Mouse (Mus musculus) megakaryocyte, embryonic 14.5 days (primary cell): ENCODE measurements around the gene Gipc2. TPM values are rescaled to one million over a fixed set of nuclear protein-coding genes. Genes with fewer than 3 reads are reported as not detected.
"Not testable (repeated sequence)": the region's sequence is repeated elsewhere in the genome, so short reads cannot be mapped to it uniquely, and the experiment has no call there.

ENCODE experiments used
- H3K27me3 ChIP-seq: replicated peaks from 2 replicates; pipeline ENCODE3; 2012; ENCODE audit warnings: inconsistent platforms
- H3K36me3 ChIP-seq: replicated peaks from 2 replicates; pipeline ENCODE3; 2012; ENCODE audit warnings: low read length, inconsistent platforms, mixed read lengths
- H3K4me1 ChIP-seq: 2 replicates; pipeline ENCODE4 v1.6.1; 2012; ENCODE audit warnings: inconsistent platforms
- H3K4me3 ChIP-seq: replicated peaks from 2 replicates; pipeline ENCODE3; 2012; ENCODE audit warnings: moderate library complexity, mild to moderate bottlenecking, inconsistent platforms
- H3K9me3 ChIP-seq: 2 replicates; pipeline ENCODE4 v1.6.1; 2012; ENCODE audit warnings: inconsistent platforms
- FLI1 ChIP-seq: IDR thresholded peaks from 2 replicates; pipeline ENCODE4 v1.6.1; 2012; ENCODE audit warnings: low read length, inconsistent platforms, mixed read lengths
- GATA1 ChIP-seq: IDR thresholded peaks from 3 replicates; pipeline ENCODE4 v1.6.1; 2012; ENCODE audit warnings: mixed read lengths, low read length, inconsistent platforms, borderline replicate concordance
- polyA plus RNA-seq: library from polyadenylated mRNA; stranded (reverse); fragments of >175 nt; gene quantifications from 2 replicates; pipeline ENCODE4 v1.2.3, GENCODE M21; 2012; ENCODE audit warnings: low replicate concordance; ENCODE audit not compliant: insufficient read depth

Gipc2 gene
- polyA plus RNA-seq, 1 experiment, result 2.4 TPM

DNA sequence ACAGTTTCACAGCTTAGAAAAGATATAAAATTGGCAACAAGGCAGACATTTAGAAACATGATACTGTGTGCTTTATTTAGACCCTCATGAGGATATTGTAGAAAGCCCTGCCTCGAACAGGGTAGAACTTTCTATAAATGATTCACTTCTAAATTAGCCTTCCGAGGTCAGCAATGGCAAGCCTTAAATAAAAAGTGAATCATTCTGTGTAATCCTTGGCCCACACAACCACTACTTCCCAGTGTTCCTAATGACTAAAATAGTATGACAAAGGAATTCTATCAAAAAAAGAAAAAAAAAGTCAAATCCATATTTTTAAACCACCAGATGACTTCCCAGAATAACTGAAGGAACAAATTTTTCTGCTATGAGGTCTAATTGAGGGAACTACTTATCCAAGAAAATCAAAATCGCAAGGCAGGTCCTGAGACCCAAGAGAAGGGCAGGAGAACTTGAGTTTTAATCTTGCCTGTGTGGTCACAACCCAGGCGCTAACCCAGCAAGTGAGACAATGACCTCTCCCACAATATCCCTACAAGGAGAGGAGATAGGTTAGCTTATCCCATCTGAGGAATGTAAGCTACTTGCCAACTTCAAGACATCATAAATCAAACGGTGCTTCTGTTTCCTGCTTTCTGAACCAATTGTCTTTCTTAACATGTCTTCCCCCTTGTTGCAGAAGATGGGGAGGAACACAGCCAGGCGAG, 22.9 kb downstream of the Gipc2 start:
- Histone ChIP-seq H3K36me3 (no peaks in the 10 kb centered on the region), H3K9me3 (no peaks in the 10 kb centered on the region), H3K4me3 (no peak overlapping the region), H3K4me1 (peaks cover 76% of the 10 kb centered on the region), H3K27me3 (no peaks in the 10 kb centered on the region)
- TF ChIP-seq FLI1, result no peak
- TF ChIP-seq GATA1, result no peak

DNA sequence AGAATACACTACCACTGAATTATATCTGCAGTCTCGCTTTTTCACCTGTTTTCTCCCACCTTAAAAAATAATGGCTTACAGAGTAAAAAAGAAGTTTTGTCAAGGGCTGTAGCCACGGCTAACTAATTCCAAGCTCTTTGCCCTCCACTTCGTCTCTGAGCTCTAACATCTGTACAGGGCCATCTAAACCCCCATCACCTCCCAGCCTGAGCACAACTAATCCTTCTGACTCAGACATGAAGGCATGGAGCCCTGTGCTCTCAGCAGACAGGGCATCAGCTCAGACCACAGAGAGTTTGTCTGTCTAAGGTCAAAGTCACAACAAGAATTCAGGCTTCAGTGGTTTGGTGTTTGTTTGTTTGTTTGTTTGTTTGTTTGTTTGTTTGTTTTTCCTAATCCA, 23.9 kb downstream of the Gipc2 start:
- TF ChIP-seq FLI1 (no peak), GATA1 (no peak)
- Histone ChIP-seq H3K4me3 (no peak overlapping the region), H3K27me3 (no peaks in the 10 kb centered on the region), H3K36me3 (no peaks in the 10 kb centered on the region), H3K4me1 (peaks cover 66% of the 10 kb centered on the region), H3K9me3 (no peaks in the 10 kb centered on the region)

DNA sequence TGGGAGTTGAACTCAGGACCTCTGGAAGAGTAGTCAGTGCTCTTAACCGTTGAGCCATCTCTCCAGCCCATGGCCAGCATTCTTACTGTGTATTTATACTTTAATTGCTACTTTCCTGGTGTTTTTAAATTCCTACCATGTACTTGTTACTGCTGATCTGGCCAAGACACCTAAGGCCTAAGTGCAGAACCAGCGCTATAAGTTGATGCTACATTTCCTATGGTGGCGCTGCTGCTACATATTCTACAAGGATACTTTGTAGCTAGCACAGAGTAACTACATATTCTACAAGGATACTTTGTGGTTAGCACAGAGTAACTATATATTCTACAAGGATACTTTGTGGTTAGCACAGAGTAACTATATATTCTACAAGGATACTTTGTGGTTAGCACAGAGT, 26.7 kb downstream of the Gipc2 start:
- H3K9me3 ChIP-seq, H3K27me3 ChIP-seq, H3K4me3 ChIP-seq, H3K36me3 ChIP-seq: not testable (repeated sequence)
- peaks cover 37% of the 10 kb centered on the region for H3K4me1 ChIP-seq

GRCm38 (mm10) chr3:152136106-152136505, 29.9 kb downstream of the Gipc2 start:
- not testable (repeated sequence) for H3K9me3 ChIP-seq, H3K36me3 ChIP-seq, H3K27me3 ChIP-seq, H3K4me3 ChIP-seq
- peaks cover 28% of the 10 kb centered on the region for H3K4me1 ChIP-seq

- TF ChIP-seq FLI1, result no peak
- TF ChIP-seq GATA1, result no peak
- H3K9me3 ChIP-seq, result peaks cover 6% of the 10 kb centered on the region; the same call in 1 of the 2 replicates
- H3K4me3 ChIP-seq, result peak overlapping the region; percentile 33
- H3K4me1 ChIP-seq, result peaks cover 21% of the 10 kb centered on the region
- no peaks in the 10 kb centered on the region for H3K27me3 ChIP-seq
- H3K36me3 ChIP-seq, result no peaks in the 10 kb centered on the region
Observed at GRCm38 (mm10) chr3:152133621-152134020, 32.4 kb downstream of the Gipc2 start.

GRCm38 (mm10) chr3:152130963-152131362, 35.1 kb downstream of the Gipc2 start:
- H3K4me1 ChIP-seq, result peaks cover 46% of the 10 kb centered on the region
- H3K27me3 ChIP-seq, result no peaks in the 10 kb centered on the region
- H3K4me3 ChIP-seq, result no peak overlapping the region
- no peak for TF ChIP-seq GATA1
- TF ChIP-seq FLI1, result no peak
- peaks cover 6% of the 10 kb centered on the region; the same call in 1 of the 2 replicates for H3K9me3 ChIP-seq
- no peaks in the 10 kb centered on the region for H3K36me3 ChIP-seq

GRCm38 (mm10) chr3:152129426-152129825, 36.6 kb downstream of the Gipc2 start:
- not testable (repeated sequence) for H3K9me3 ChIP-seq, H3K27me3 ChIP-seq, H3K36me3 ChIP-seq
- H3K4me3 ChIP-seq, result peak overlapping the region; percentile 23
- peaks cover 51% of the 10 kb centered on the region for H3K4me1 ChIP-seq

GRCm38 (mm10) chr3:152128631-152129030, 37.4 kb downstream of the Gipc2 start:
- no peak for TF ChIP-seq FLI1
- TF ChIP-seq GATA1, result no peak
- Histone ChIP-seq H3K9me3 (peaks cover 6% of the 10 kb centered on the region; the same call in 1 of the 2 replicates), H3K27me3 (no peaks in the 10 kb centered on the region), H3K4me3 (peak overlapping the region; percentile 33), H3K36me3 (no peaks in the 10 kb centered on the region), H3K4me1 (peaks cover 55% of the 10 kb centered on the region)

GRCm38 (mm10) chr3:152127144-152127543, 38.9 kb downstream of the Gipc2 start:
- Histone ChIP-seq H3K27me3 (no peaks in the 10 kb centered on the region), H3K4me1 (peaks cover 59% of the 10 kb centered on the region), H3K4me3 (peak overlapping the region; percentile 62), H3K9me3 (peaks cover 6% of the 10 kb centered on the region; the same call in 1 of the 2 replicates), H3K36me3 (no peaks in the 10 kb centered on the region)
- no peak for TF ChIP-seq FLI1
- no peak for TF ChIP-seq GATA1

- TF ChIP-seq GATA1 (no peak), FLI1 (no peak)
- Histone ChIP-seq H3K27me3 (no peaks in the 10 kb centered on the region), H3K9me3 (no peaks in the 10 kb centered on the region; the same call in 1 of the 2 replicates), H3K4me1 (peaks cover 86% of the 10 kb centered on the region), H3K36me3 (no peaks in the 10 kb centered on the region), H3K4me3 (peak overlapping the region; percentile 86)
Observed at GRCm38 (mm10) chr3:152122720-152123119, 43.3 kb downstream of the Gipc2 start.

DNA sequence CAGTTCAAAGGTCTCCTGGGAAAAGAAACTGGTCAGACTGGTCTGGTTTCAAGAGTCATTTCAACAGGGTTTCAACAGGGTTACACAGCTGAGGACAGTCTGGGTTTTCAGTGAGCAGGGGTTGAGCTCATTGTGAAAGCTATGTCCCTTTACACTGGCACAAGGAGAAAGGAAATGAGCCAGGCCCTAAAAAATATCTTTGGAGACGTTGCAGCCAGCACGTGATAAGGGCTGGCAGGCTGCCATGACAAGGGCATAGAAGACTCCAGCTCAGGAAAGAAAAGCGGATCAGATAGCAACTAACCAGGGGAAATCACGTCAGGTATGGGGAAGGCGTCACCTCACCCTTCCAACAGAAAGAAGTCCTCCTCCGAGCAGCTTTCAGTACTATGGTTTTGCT, 43.9 kb downstream of the Gipc2 start:
- no peak for TF ChIP-seq FLI1
- TF ChIP-seq GATA1, result 0 out of 3 replicates have a peak, but pooled peaks have one; percentile 50
- no peaks in the 10 kb centered on the region for H3K27me3 ChIP-seq
- H3K9me3 ChIP-seq, result no peaks in the 10 kb centered on the region; the same call in 1 of the 2 replicates
- H3K4me1 ChIP-seq, result peaks cover 83% of the 10 kb centered on the region
- peak overlapping the region; percentile 86 for H3K4me3 ChIP-seq
- H3K36me3 ChIP-seq, result no peaks in the 10 kb centered on the region
